Mouse (Mus musculus): ENCODE data around the gene Topbp1.
"Not testable (repeated sequence)": the region's sequence is repeated elsewhere in the genome, so short reads cannot be mapped to it uniquely, and the experiment has no call there.

Topbp1 gene

GRCm38 (mm10) chr9:103348791-103349190, 43.8 kb downstream of the Topbp1 start:
- no peak for DNase-seq (ENCODE audit: low spot score in 2 of 2)

- DNase-seq (ENCODE audit: low spot score in 2 of 2), result not testable (repeated sequence)
Measured at GRCm38 (mm10) chr9:103353500-103354260, 48.7 kb downstream of the Topbp1 start.

GRCm38 (mm10) chr9:103357893-103358292, 52.9 kb downstream of the Topbp1 start:
- DNase-seq (ENCODE audit: low spot score in 2 of 2), result no peak

- DNase-seq (ENCODE audit: low spot score in 2 of 2), result no peak
Measured at GRCm38 (mm10) chr9:103358545-103358944, 53.5 kb downstream of the Topbp1 start.

- no peak for DNase-seq (ENCODE audit: low spot score in 2 of 2)
Measured at GRCm38 (mm10) chr9:103360642-103361041, 55.6 kb downstream of the Topbp1 start.

GRCm38 (mm10) chr9:103363088-103363487, 58.1 kb downstream of the Topbp1 start:
- DNase-seq (ENCODE audit: low spot score in 2 of 2), result no peak

DNA sequence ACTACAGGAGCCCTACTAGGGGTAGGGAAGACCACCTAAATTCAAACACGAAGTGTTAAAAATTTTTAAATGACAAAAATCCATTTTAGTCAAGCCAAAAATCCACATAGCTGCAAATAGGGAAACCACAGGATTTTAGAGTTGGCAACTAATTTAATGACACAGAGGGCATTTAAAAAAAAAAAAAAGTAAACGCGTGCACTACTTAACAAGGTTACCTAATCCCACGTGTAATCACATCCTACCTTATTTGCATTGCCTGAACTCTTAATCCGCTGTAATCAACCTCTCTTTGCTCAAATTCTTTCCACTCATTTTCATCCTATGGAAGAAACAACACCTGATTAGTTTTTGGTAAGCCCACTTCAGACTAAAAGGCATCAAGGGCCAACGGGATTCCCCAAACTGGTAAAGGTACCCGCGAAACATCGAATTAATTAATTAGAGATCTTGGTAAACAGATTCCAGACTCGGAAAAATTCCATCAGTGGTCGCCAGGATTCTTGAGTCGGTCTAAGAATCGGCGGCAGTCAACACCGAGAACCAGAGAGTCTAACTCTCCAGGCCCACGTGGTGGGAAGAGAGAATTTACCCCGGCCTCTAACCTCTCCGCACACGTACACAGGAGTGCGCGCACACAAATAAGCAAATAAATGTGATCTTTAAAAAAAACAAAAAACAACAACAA, 58.9 kb downstream of the Topbp1 start:
- peak in 1 of 2 experiments; percentile 11 for DNase-seq (ENCODE audit: low spot score in 2 of 2)

GRCm38 (mm10) chr9:103364601-103365289, 59.7 kb downstream of the Topbp1 start:
- peak; percentile 51 to 55 for DNase-seq (ENCODE audit: low spot score in 2 of 2)

DNA sequence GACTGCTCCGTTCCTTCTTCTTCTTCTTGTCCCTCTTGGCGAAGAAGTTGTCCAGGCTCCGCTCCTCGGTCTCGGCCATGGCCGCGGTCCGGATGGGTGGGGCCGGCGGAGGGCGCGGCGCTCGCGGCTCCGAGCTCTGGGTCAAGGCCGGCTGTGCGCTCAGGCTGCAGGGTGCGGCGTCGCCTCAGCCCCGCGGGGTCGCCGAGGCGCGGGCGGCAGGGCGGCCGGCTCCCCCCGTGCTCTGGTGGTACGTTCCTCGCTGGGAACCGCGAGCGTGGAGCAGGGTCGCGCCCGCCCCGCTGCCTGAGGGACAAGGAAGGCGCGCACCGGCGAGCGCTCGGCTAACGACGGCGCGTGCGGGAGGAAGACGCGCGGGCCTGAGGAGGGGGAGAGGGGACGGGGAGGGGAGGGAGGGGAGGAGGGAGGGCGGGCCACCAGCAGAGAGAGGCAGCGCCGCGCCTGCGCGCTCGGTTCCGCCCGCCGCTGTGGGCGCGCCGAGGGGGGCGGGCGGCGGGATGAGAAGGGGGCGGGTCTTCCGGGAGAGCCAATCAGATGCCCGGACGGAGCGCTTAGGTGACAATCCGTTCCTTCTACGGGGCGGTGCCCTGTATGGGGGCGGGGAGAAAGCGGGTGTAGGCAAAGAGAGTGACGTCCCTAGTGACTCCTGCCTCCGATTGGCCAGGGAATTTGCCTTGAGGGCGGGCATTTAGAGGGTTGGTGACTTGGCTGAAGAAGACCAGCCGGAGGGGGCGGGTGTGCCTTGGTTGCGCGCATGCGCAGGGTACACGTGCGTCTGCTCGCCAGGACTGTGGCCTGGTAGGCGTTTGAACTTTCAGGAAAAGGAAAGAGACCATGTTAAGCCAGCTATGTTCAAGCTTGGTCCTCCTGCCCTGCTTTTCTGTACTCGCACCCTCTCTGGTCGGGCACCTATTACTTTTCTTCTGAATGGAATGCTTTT, 60.6 kb downstream of the Topbp1 start, which contains the start of gene Cdv3:
Gene Cdv3 (minus strand): TSS at position 551 of the 958 bp plus-strand sequence.
- peak; percentile 94 to 100 for DNase-seq (ENCODE audit: low spot score in 2 of 2)

- no peak for DNase-seq (ENCODE audit: low spot score in 2 of 2)
Measured at GRCm38 (mm10) chr9:103366356-103366755, 61.3 kb downstream of the Topbp1 start.

DNA sequence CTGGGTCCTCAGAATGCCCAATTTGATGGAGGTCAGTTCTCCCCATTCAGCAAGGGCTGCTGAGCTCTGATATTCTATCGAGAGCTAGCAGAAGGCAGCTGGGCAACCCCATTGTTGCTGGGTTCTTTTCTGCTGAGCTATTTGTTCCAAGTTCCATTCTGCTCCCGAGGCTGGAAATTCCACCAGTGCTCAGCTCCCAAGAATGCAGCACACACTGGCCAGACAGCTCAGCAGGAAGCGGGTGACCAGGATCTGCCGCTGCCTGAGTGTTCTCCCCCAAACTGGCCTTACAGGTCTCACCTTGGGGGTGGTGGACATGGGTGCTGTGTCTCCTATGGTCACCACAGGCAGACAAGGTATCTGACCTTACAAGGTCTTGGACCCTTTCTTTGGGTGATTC, 64.9 kb downstream of the Topbp1 start:
- no peak for DNase-seq (ENCODE audit: low spot score in 2 of 2)

DNA sequence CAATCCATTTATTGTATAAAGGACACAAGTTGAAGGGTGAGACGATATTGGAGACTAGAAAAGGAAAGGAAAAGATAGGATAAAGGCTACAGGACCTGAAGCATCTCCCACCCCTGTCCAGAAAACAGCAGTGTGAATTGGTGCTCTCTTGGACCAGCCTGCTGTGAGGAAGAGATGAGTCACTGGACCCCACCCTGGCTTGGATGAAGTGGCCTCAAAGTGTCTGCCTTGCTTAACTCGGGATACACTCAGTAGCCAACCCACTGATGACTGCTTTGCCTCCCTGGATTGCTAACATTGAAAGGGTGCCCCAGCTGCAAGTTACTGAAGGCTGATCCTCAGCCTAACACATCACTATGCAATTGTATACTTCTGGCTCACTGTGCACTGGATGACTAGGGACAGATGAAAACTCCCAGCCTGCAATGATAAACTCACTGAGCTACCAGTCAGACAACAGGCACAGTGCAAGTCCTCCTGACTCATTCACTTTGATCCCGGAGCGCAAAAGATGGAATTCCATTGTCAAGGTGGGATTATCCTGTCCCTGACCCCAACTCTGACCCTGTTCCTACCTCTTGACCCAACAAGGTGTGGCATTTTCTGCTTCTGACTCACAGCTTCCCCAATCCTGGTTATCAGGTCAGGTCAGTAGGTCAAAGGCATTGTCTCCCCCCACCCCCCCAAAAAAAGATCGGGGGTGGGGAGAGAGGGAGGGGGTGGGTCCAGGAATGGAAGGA, 67.4 kb downstream of the Topbp1 start:
- DNase-seq (ENCODE audit: low spot score in 2 of 2), result peak in 1 of 2 experiments; percentile 30

- no peak for DNase-seq (ENCODE audit: low spot score in 2 of 2)
Measured at GRCm38 (mm10) chr9:103376346-103377320, 71.6 kb downstream of the Topbp1 start.

- no peak for DNase-seq (ENCODE audit: low spot score in 2 of 2)
Measured at GRCm38 (mm10) chr9:103378686-103379085, 73.7 kb downstream of the Topbp1 start.

- no peak for DNase-seq (ENCODE audit: low spot score in 2 of 2)
Measured at GRCm38 (mm10) chr9:103379199-103379598, 74.2 kb downstream of the Topbp1 start.

GRCm38 (mm10) chr9:103380566-103380965, 75.6 kb downstream of the Topbp1 start:
- DNase-seq (ENCODE audit: low spot score in 2 of 2), result no peak

DNA sequence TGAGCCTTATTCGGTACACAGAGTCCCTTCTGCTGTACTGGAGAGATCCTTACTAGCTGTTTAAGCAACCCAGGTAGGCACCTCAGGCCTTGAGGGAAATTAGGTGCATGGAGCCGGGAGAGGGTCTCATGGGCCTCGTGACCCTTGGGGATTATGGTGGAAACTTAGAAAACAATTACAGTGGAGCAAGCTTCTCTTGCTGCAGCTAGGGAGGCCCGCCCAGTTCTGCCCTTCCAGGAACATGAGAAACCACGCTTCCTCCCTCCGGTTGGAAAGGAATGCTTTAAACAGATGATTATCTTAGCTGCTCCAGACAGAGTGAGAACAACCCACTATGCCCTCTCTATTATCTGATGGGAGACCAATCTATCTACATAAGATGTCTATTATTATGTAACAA, 78.0 kb downstream of the Topbp1 start:
- DNase-seq (ENCODE audit: low spot score in 2 of 2), result no peak

GRCm38 (mm10) chr9:103383576-103383975, 78.6 kb downstream of the Topbp1 start:
- no peak for DNase-seq (ENCODE audit: low spot score in 2 of 2)

DNA sequence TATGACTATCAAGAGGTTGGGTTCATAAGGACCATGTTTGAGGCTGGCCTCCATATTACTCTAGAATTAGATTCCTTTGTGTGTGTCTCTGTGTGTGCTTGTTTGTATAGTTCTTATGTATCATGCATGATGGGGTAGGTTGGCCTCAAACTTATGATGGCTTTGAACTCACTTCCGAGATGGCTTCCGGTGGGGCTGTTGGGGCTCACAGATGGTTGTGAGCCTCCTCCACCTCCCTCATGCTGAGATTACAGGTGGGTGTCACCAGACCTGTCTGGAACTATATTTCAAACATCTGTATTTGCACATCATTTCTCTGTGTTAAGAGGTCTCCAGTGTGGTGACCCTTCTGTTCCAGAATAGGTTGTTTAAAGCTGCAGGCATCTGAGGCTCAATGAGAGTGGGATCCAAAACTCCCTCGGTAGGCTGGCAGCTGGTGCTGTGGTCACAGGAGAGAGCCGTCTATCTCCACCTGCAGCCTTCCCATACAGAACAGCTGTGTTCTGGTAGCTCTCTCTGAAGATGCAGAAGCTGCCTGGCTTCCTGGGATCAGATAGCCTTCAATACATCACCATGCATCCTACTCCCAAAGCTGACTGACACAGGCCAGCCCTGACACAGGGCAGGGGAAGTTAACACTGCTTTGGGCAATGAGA, 79.3 kb downstream of the Topbp1 start:
- DNase-seq (ENCODE audit: low spot score in 2 of 2), result no peak
